Mouse (Mus musculus): ENCODE measurements around the gene S1pr4. TPM values are rescaled to one million over a fixed set of nuclear protein-coding genes. Genes with fewer than 3 reads are reported as not detected.

Gene S1pr4
- polyA plus RNA-seq, 1 experiment from 2014 or later = 0.99 TPM

Small RNA genes lying within 50 kb of the gene (microRNA-seq; reads per million reads assigned to microRNA genes)
- not detected for gene Gm25595

Other genes starting within 250 kb of the S1pr4 start
- 2.0 and 2.3 TPM in 2 replicates for gene Matk, start 247.2 kb downstream of the S1pr4 start, polyA plus RNA-seq (2015; fragmentation: Nextera tagmentation; extraction: Ambion mirVana)
- gene Mrpl54, start 233.2 kb downstream of the S1pr4 start, polyA plus RNA-seq (2015; fragmentation: Nextera tagmentation; extraction: Ambion mirVana) = 240 and 249 TPM in 2 replicates
- gene Apba3, start 233.2 kb downstream of the S1pr4 start, polyA plus RNA-seq (2015; fragmentation: Nextera tagmentation; extraction: Ambion mirVana) = 72.2 and 83.1 TPM in 2 replicates
- 53.2 and 56.6 TPM in 2 replicates for gene Tjp3, start 208.6 kb downstream of the S1pr4 start, polyA plus RNA-seq (2015; fragmentation: Nextera tagmentation; extraction: Ambion mirVana)
- 35.4 and 40.5 TPM in 2 replicates for gene Pip5k1c, start 207.2 kb downstream of the S1pr4 start, polyA plus RNA-seq (2015; fragmentation: Nextera tagmentation; extraction: Ambion mirVana)
- gene Cactin, start 179.0 kb downstream of the S1pr4 start, polyA plus RNA-seq (2015; fragmentation: Nextera tagmentation; extraction: Ambion mirVana) = 28.7 and 29.0 TPM in 2 replicates
- gene Tbxa2r, start 171.4 kb downstream of the S1pr4 start, polyA plus RNA-seq (2015; fragmentation: Nextera tagmentation; extraction: Ambion mirVana) = 21.2 and 21.3 TPM in 2 replicates
- gene Gipc3, start 156.9 kb downstream of the S1pr4 start, polyA plus RNA-seq (2015; fragmentation: Nextera tagmentation; extraction: Ambion mirVana) = 0.06 and 0.12 TPM in 2 replicates
- gene Hmg20b, start 149.7 kb downstream of the S1pr4 start, polyA plus RNA-seq (2015; fragmentation: Nextera tagmentation; extraction: Ambion mirVana) = 69.0 and 71.4 TPM in 2 replicates
- gene Mfsd12, start 142.6 kb downstream of the S1pr4 start, polyA plus RNA-seq (2015; fragmentation: Nextera tagmentation; extraction: Ambion mirVana) = 21.6 and 32.4 TPM in 2 replicates
- gene 4930404N11Rik, start 134.3 kb downstream of the S1pr4 start, polyA plus RNA-seq (2015; fragmentation: Nextera tagmentation; extraction: Ambion mirVana) = 1.4 and 2.7 TPM in 2 replicates
- 73.2 and 78.7 TPM in 2 replicates for gene Fzr1, start 121.6 kb downstream of the S1pr4 start, polyA plus RNA-seq (2015; fragmentation: Nextera tagmentation; extraction: Ambion mirVana)
- gene Dohh, start 115.7 kb downstream of the S1pr4 start, polyA plus RNA-seq (2015; fragmentation: Nextera tagmentation; extraction: Ambion mirVana) = 102 and 109 TPM in 2 replicates
- gene Gm48551, start 115.7 kb downstream of the S1pr4 start, polyA plus RNA-seq (2015; fragmentation: Nextera tagmentation; extraction: Ambion mirVana) = 2.9 and 3.7 TPM in 2 replicates
- 0.55 and 1.8 TPM in 2 replicates for gene Gm48552, start 111.1 kb downstream of the S1pr4 start, polyA plus RNA-seq (2015; fragmentation: Nextera tagmentation; extraction: Ambion mirVana)
- gene Smim24, start 107.1 kb downstream of the S1pr4 start, polyA plus RNA-seq (2015; fragmentation: Nextera tagmentation; extraction: Ambion mirVana) = 426 and 504 TPM in 2 replicates
- gene Nfic, start 44.5 kb downstream of the S1pr4 start, polyA plus RNA-seq (2015; fragmentation: Nextera tagmentation; extraction: Ambion mirVana) = 49.8 and 55.8 TPM in 2 replicates
- 1.4 and 1.5 TPM in 2 replicates for gene Celf5, start 17.4 kb downstream of the S1pr4 start, polyA plus RNA-seq (2015; fragmentation: Nextera tagmentation; extraction: Ambion mirVana)
- gene Ncln, start 3.7 kb downstream of the S1pr4 start, polyA plus RNA-seq (2015; fragmentation: Nextera tagmentation; extraction: Ambion mirVana) = 126 and 137 TPM in 2 replicates
- 1.1 and 1.5 TPM in 2 replicates for gene Gna15, start 24.1 kb upstream of the S1pr4 start, polyA plus RNA-seq (2015; fragmentation: Nextera tagmentation; extraction: Ambion mirVana)
- gene Gna11, start 45.1 kb upstream of the S1pr4 start, polyA plus RNA-seq (2015; fragmentation: Nextera tagmentation; extraction: Ambion mirVana) = 296 and 339 TPM in 2 replicates
- gene Aes, start 59.4 kb upstream of the S1pr4 start, polyA plus RNA-seq (2015; fragmentation: Nextera tagmentation; extraction: Ambion mirVana) = 473 and 518 TPM in 2 replicates
- gene Tle2, start 74.4 kb upstream of the S1pr4 start, polyA plus RNA-seq (2015; fragmentation: Nextera tagmentation; extraction: Ambion mirVana) = 12.6 and 13.6 TPM in 2 replicates
- gene Tle6, start 100.9 kb upstream of the S1pr4 start, polyA plus RNA-seq (2015; fragmentation: Nextera tagmentation; extraction: Ambion mirVana) = 21.0 and 22.7 TPM in 2 replicates
- 0.61 and 1.2 TPM in 2 replicates for gene BC025920, start 106.1 kb upstream of the S1pr4 start, polyA plus RNA-seq (2015; fragmentation: Nextera tagmentation; extraction: Ambion mirVana)
- 29.3 and 29.5 TPM in 2 replicates for gene Sirt6, start 127.7 kb upstream of the S1pr4 start, polyA plus RNA-seq (2015; fragmentation: Nextera tagmentation; extraction: Ambion mirVana)
- gene Ankrd24, start 128.4 kb upstream of the S1pr4 start, polyA plus RNA-seq (2015; fragmentation: Nextera tagmentation; extraction: Ambion mirVana) = 8.2 and 8.7 TPM in 2 replicates
- 3.3 and 3.6 TPM in 2 replicates for gene Gm10778, start 148.9 kb upstream of the S1pr4 start, polyA plus RNA-seq (2015; fragmentation: Nextera tagmentation; extraction: Ambion mirVana)
- gene Zfp433, start 204.7 kb upstream of the S1pr4 start, polyA plus RNA-seq (2015; fragmentation: Nextera tagmentation; extraction: Ambion mirVana) = 9.6 and 11.3 TPM in 2 replicates

Measured in intestine, embryonic 16.5 days (tissue).